Mouse (Mus musculus) megakaryocyte-erythroid progenitor cell, adult 5-6 weeks (primary cell): Measurements from ENCODE around the gene Llph. TPM values are rescaled to one million over a fixed set of nuclear protein-coding genes. Genes with fewer than 3 reads are reported as not detected.

Source experiments
- ATAC-seq: replicated peaks from 2 replicates; pipeline ENCODE4 v1.8.0; 2016; ENCODE audit warnings: mild to moderate bottlenecking, inconsistent platforms; ENCODE audit not compliant: severe bottlenecking, poor library complexity, low FRiP score, low TSS enrichment
- total RNA-seq, 2 experiments: library from RNA; stranded (forward) in 1 of 2; stranded (reverse) in 1 of 2; fragments of 200-1000, 215-1000 nt in 1 of 2; fragments of >200 nt in 1 of 2; fragmentation: Nextera tagmentation in 1 of 2; gene quantifications; 2 replicates each; pipeline ENCODE4 v1.2.3; 2014 to 2017

The Llph gene
- total RNA-seq, 2 experiments from 2014 or later = 109 to 124 TPM

- no peak for ATAC-seq
Observed at GRCm38 (mm10) chr10:120210096-120210495, 16.8 kb upstream of the Llph start.

- ATAC-seq = peak; percentile 32; the same call in 1 of the 2 replicates
Observed at GRCm38 (mm10) chr10:120217099-120217498, 9.8 kb upstream of the Llph start.

GRCm38 (mm10) chr10:120218996-120219395 lies 7.9 kb upstream of the Llph start:
- ATAC-seq = no peak

- ATAC-seq = peak; percentile 50; the same call in 1 of the 2 replicates
Observed at GRCm38 (mm10) chr10:120219578-120220359, 7.1 kb upstream of the Llph start.

GRCm38 (mm10) chr10:120220776-120221175 lies 6.1 kb upstream of the Llph start:
- no peak for ATAC-seq

- ATAC-seq = peak; percentile 51
Observed at GRCm38 (mm10) chr10:120231718-120232117, 4.8 kb downstream of the Llph start.

GRCm38 (mm10) chr10:120233655-120234367 lies 6.9 kb downstream of the Llph start:
- peak; percentile 62 for ATAC-seq

- ATAC-seq = no peak
Observed at GRCm38 (mm10) chr10:120236855-120237254, 10.0 kb downstream of the Llph start.

- ATAC-seq = no peak
Observed at GRCm38 (mm10) chr10:120238241-120238640, 11.4 kb downstream of the Llph start.

- ATAC-seq = no peak
Observed at GRCm38 (mm10) chr10:120239476-120239875, 12.6 kb downstream of the Llph start.

- no peak for ATAC-seq
Observed at GRCm38 (mm10) chr10:120242421-120242820, 15.6 kb downstream of the Llph start.

- no peak for ATAC-seq
Observed at GRCm38 (mm10) chr10:120245681-120246080, 18.8 kb downstream of the Llph start.

- ATAC-seq = peak; percentile 94
Observed at GRCm38 (mm10) chr10:120246994-120247750, 20.3 kb downstream of the Llph start.

- no peak for ATAC-seq
Observed at GRCm38 (mm10) chr10:120250911-120251683, 24.2 kb downstream of the Llph start.

- no peak for ATAC-seq
Observed at GRCm38 (mm10) chr10:120251791-120252190, 24.9 kb downstream of the Llph start.

GRCm38 (mm10) chr10:120252800-120253199 lies 25.9 kb downstream of the Llph start:
- ATAC-seq = no peak

GRCm38 (mm10) chr10:120257231-120257630 lies 30.4 kb downstream of the Llph start:
- ATAC-seq = peak; percentile 83

GRCm38 (mm10) chr10:120267790-120268189 lies 40.9 kb downstream of the Llph start:
- ATAC-seq = no peak

GRCm38 (mm10) chr10:120269946-120270345 lies 43.1 kb downstream of the Llph start:
- ATAC-seq = no peak
